Mouse (Mus musculus): ENCODE results near the gene Gm10277. TPM values are rescaled to one million over a fixed set of nuclear protein-coding genes. Genes with fewer than 3 reads are reported as not detected.

Gm10277 gene
- polyA plus RNA-seq (2021; fragmentation: Nextera tagmentation), result not detected in 2 replicates
- long read RNA-seq, experiment 1, result 0 reads
- long read RNA-seq, experiment 2, result 0 reads

GRCm38 (mm10) chr11:77787707-77788106 lies at the start of gene Gm10277:
Gm10277 (minus strand) TSS chr11:77787747.

GRCm38 (mm10) chr11:77762783-77763672 lies 24.5 kb downstream of the Gm10277 start, which contains the start of gene Myo18a:
Myo18a (plus strand) TSS chr11:77763246.

Other genes starting within 250 kb of the Gm10277 start
- 11.2 and 21.6 TPM in 2 replicates for gene Taok1, start 179.9 kb downstream of the Gm10277 start, polyA plus RNA-seq (2021; fragmentation: Nextera tagmentation)
- gene Nufip2, start 101.6 kb downstream of the Gm10277 start, polyA plus RNA-seq (2021; fragmentation: Nextera tagmentation), result 4.1 and 5.0 TPM in 2 replicates
- gene Cryba1, start 62.5 kb downstream of the Gm10277 start, polyA plus RNA-seq (2021; fragmentation: Nextera tagmentation), result not detected in 2 replicates
- gene Myo18a, start 24.5 kb downstream of the Gm10277 start, polyA plus RNA-seq (2021; fragmentation: Nextera tagmentation), result 18.0 and 27.7 TPM in 2 replicates
- gene Pipox, start 106.3 kb upstream of the Gm10277 start, polyA plus RNA-seq (2021; fragmentation: Nextera tagmentation), result 0.42 and 0.99 TPM in 2 replicates
- gene Sez6, start 143.1 kb upstream of the Gm10277 start, polyA plus RNA-seq (2021; fragmentation: Nextera tagmentation), result 25.6 and 123 TPM in 2 replicates
- 5.7 and 6.3 TPM in 2 replicates for gene Phf12, start 195.0 kb upstream of the Gm10277 start, polyA plus RNA-seq (2021; fragmentation: Nextera tagmentation)
- 8.0 and 8.2 TPM in 2 replicates for gene Dhrs13, start 244.5 kb upstream of the Gm10277 start, polyA plus RNA-seq (2021; fragmentation: Nextera tagmentation)

Measured in left cerebral cortex, adult 6 months (tissue).